Mouse (Mus musculus) left cerebral cortex, adult 2 months (tissue): ENCODE results near the gene Gpr137. TPM values are rescaled to one million over a fixed set of nuclear protein-coding genes. Genes with fewer than 3 reads are reported as not detected.

Experiments used
- DNase-seq, 2 experiments: peaks; one replicate each; pipeline ENCODE4 v3.0.0; 2021 to 2022; ENCODE audit warnings: low spot score in 2 of 2, mixed read lengths in 1 of 2; ENCODE audit errors: extremely low spot score in 1 of 2
- H3K27ac ChIP-seq: fragments of 200-600 bp; 2 replicates; pipeline ENCODE4 v1.8.1; 2022
- H3K4me3 ChIP-seq: fragments of 200-600 bp; 2 replicates; pipeline ENCODE4 v1.8.1; 2022
- CTCF ChIP-seq: fragments of 200-600 bp; IDR thresholded peaks from 2 replicates; pipeline ENCODE4 v1.8.1; 2022; ENCODE audit warnings: antibody characterized with exemption, mild to moderate bottlenecking, moderate library complexity
- intact Hi-C: fragments of 180-260 bp; cut with DNase I; formaldehyde crosslinking; loops from one replicate; pipeline ENCODE4 v1.15.1; 2025
- total RNA-seq, 2 experiments: library from RNA; stranded (reverse); gene quantifications; 2 replicates each; pipeline ENCODE4 v1.2.3; 2021

Gpr137 gene
- total RNA-seq, 2 experiments from 2014 or later, result 97.3 to 104 TPM

- TF ChIP-seq CTCF, result peak; percentile 93
- DNase-seq, result peak; percentile 84 to 88
- intact Hi-C loops, result loop anchor here (1.0 to 5.0 kb wide), 2 partner anchors 96 to 113 kb away; partner anchors contain the start of gene Stip1
- Histone ChIP-seq H3K27ac (no peak overlapping the region), H3K4me3 (no peak overlapping the region)
These were observed 17.6 kb downstream of the Gpr137 start for GRCm38 (mm10) chr19:6924461-6925306.

GRCm38 (mm10) chr19:6922901-6923735, 19.2 kb downstream of the Gpr137 start:
- TF ChIP-seq CTCF, result no peak
- DNase-seq, result no peak
- H3K4me3 ChIP-seq, result peak overlapping the region; percentile 82; the same call in 1 of the 2 replicates
- H3K27ac ChIP-seq, result peak overlapping the region; percentile 98
- intact Hi-C loops, result loop anchor here (2.0 to 5.0 kb wide), 2 partner anchors 56 to 114 kb away; partner anchors contain the start of gene Stip1

GRCm38 (mm10) chr19:6921647-6922567, 20.4 kb downstream of the Gpr137 start, which contains the start of gene Esrra:
TSS of gene Esrra (minus strand) at chr19:6921813.
- peak; percentile 99 to 100 for DNase-seq
- Histone ChIP-seq H3K4me3 (peak within 1 kb of the TSS; percentile 82), H3K27ac (peak within 1 kb of the TSS; percentile 98)
- intact Hi-C loops, result loop anchor here (2.0 to 5.0 kb wide), 2 partner anchors 57 to 115 kb away; partner anchors contain the start of gene Stip1
- no peak for TF ChIP-seq CTCF

- Histone ChIP-seq H3K27ac (peak overlapping the region; percentile 89), H3K4me3 (peak overlapping the region; percentile 82)
- intact Hi-C loops, result loop anchor here (1.0 to 5.0 kb wide), 2 partner anchors 9 to 116 kb away; partner anchors contain the start of gene Stip1
- DNase-seq, result peak in 1 of 2 experiments; percentile 50
- no peak for TF ChIP-seq CTCF
These were observed 21.3 kb downstream of the Gpr137 start for GRCm38 (mm10) chr19:6920741-6921636.

- H3K27ac ChIP-seq, result no peak overlapping the region
- peak overlapping the region; percentile 82 for H3K4me3 ChIP-seq
- DNase-seq, result peak in 1 of 2 experiments; percentile 32
- intact Hi-C loops, result loop anchor here (1.0 to 5.0 kb wide), 2 partner anchors 8 to 117 kb away; partner anchors contain the start of gene Stip1
- TF ChIP-seq CTCF, result no peak
These were observed 22.2 kb downstream of the Gpr137 start for GRCm38 (mm10) chr19:6919876-6920740.

- DNase-seq, result no peak
- TF ChIP-seq CTCF, result no peak
- H3K4me3 ChIP-seq, result no peak overlapping the region; the same call in 1 of the 2 replicates
- intact Hi-C loops, result no loop called here
- no peak overlapping the region for H3K27ac ChIP-seq
These were observed 22.8 kb downstream of the Gpr137 start for GRCm38 (mm10) chr19:6919431-6919830.

GRCm38 (mm10) chr19:6918321-6918720, 24.0 kb downstream of the Gpr137 start:
- Histone ChIP-seq H3K27ac (no peak overlapping the region), H3K4me3 (no peak overlapping the region)
- TF ChIP-seq CTCF, result no peak
- no peak for DNase-seq
- intact Hi-C loops, result no loop called here

- peak in 1 of 2 experiments; percentile 7 for DNase-seq
- no peak overlapping the region for H3K27ac ChIP-seq
- no peak overlapping the region for H3K4me3 ChIP-seq
- TF ChIP-seq CTCF, result no peak
- intact Hi-C loops, result no loop called here
These were observed 25.8 kb downstream of the Gpr137 start for GRCm38 (mm10) chr19:6916496-6916895.

GRCm38 (mm10) chr19:6915276-6915675, 27.0 kb downstream of the Gpr137 start:
- Histone ChIP-seq H3K4me3 (no peak overlapping the region), H3K27ac (no peak overlapping the region)
- no peak for TF ChIP-seq CTCF
- no peak for DNase-seq
- intact Hi-C loops, result no loop called here
